Mouse (Mus musculus) gastrocnemius, adult 2 months (tissue): ENCODE data around the gene Cd44. TPM values are rescaled to one million over a fixed set of nuclear protein-coding genes. Genes with fewer than 3 reads are reported as not detected.

Source experiments
- DNase-seq: peaks from one replicate; pipeline ENCODE4 v3.0.0; 2022
- H3K27ac ChIP-seq: fragments of 200-600 bp; 2 replicates; pipeline ENCODE4 v1.8.1; 2022; ENCODE audit warnings: mild to moderate bottlenecking
- H3K4me3 ChIP-seq: fragments of 200-600 bp; 2 replicates; pipeline ENCODE4 v1.8.1; 2022; ENCODE audit warnings: mild to moderate bottlenecking, moderate library complexity
- CTCF ChIP-seq: fragments of 200-600 bp; IDR thresholded peaks from 2 replicates; pipeline ENCODE4 v1.8.1; 2022; ENCODE audit warnings: antibody characterized with exemption, mild to moderate bottlenecking, moderate library complexity
- intact Hi-C: fragments of 180-260 bp; cut with DNase I; formaldehyde crosslinking; loops from one replicate; pipeline ENCODE4 v1.15.1; 2025
- total RNA-seq, 2 experiments: library from RNA; stranded (reverse); gene quantifications; 2 replicates each; pipeline ENCODE4 v1.2.3; 2021

Gene Cd44
- total RNA-seq, 2 experiments from 2014 or later, result 4.1 to 6.1 TPM

GRCm38 (mm10) chr2:102820225-102820711 lies 81.2 kb downstream of the Cd44 start:
- Histone ChIP-seq H3K27ac (peak overlapping the region; percentile 46; the same call in 1 of the 2 replicates), H3K4me3 (no peak overlapping the region)
- no peak for TF ChIP-seq CTCF
- peak; percentile 53 for DNase-seq
- intact Hi-C loops, result no loop called here

GRCm38 (mm10) chr2:102815289-102815809 lies 86.1 kb downstream of the Cd44 start:
- TF ChIP-seq CTCF, result no peak
- Histone ChIP-seq H3K4me3 (no peak overlapping the region), H3K27ac (no peak overlapping the region)
- intact Hi-C loops, result no loop called here
- no peak for DNase-seq

- TF ChIP-seq CTCF, result no peak
- Histone ChIP-seq H3K27ac (no peak overlapping the region), H3K4me3 (no peak overlapping the region)
- DNase-seq, result no peak
- intact Hi-C loops, result no loop called here
Observed at GRCm38 (mm10) chr2:102812756-102813155, 88.7 kb downstream of the Cd44 start.

- Histone ChIP-seq H3K27ac (no peak overlapping the region), H3K4me3 (no peak overlapping the region)
- intact Hi-C loops, result loop anchor here (10.0 kb wide), 1 partner anchor 535 kb away; no protein-coding TSS in a partner anchor
- DNase-seq, result no peak
- TF ChIP-seq CTCF, result no peak
Observed at GRCm38 (mm10) chr2:102809436-102809835, 92.0 kb downstream of the Cd44 start.

- no peak for TF ChIP-seq CTCF
- Histone ChIP-seq H3K27ac (no peak overlapping the region), H3K4me3 (no peak overlapping the region)
- DNase-seq, result no peak
- intact Hi-C loops, result loop anchor here (10.0 kb wide), 1 partner anchor 537 kb away; no protein-coding TSS in a partner anchor
Observed at GRCm38 (mm10) chr2:102807633-102808032, 93.8 kb downstream of the Cd44 start.

- no peak for TF ChIP-seq CTCF
- no peak overlapping the region for H3K4me3 ChIP-seq
- intact Hi-C loops, result loop anchor here (2.0 to 10.0 kb wide), 2 partner anchors 213 to 539 kb away; no protein-coding TSS in a partner anchor
- H3K27ac ChIP-seq, result no peak overlapping the region
- no peak for DNase-seq
Observed at GRCm38 (mm10) chr2:102805761-102806496, 95.5 kb downstream of the Cd44 start.

- no peak for DNase-seq
- intact Hi-C loops, result loop anchor here (2.0 to 10.0 kb wide), 2 partner anchors 214 to 540 kb away; no protein-coding TSS in a partner anchor
- no peak for TF ChIP-seq CTCF
Observed at GRCm38 (mm10) chr2:102805283-102805682, 96.2 kb downstream of the Cd44 start.

GRCm38 (mm10) chr2:102804109-102804508 lies 97.4 kb downstream of the Cd44 start:
- H3K4me3 ChIP-seq, result no peak overlapping the region
- TF ChIP-seq CTCF, result peak; percentile 74
- DNase-seq, result no peak
- intact Hi-C loops, result loop anchor here (2.0 to 10.0 kb wide), 3 partner anchors 122 to 541 kb away; no protein-coding TSS in a partner anchor
- H3K27ac ChIP-seq, result no peak overlapping the region; the same call in 1 of the 2 replicates

More at GRCm38 (mm10) chr2:102805283-102805682, 96.2 kb downstream of the Cd44 start:
- Histone ChIP-seq H3K27ac (no peak overlapping the region), H3K4me3 (no peak overlapping the region)

- intact Hi-C loops, result loop anchor here (5.0 to 10.0 kb wide), 2 partner anchors 120 to 543 kb away; no protein-coding TSS in a partner anchor
- DNase-seq, result no peak
- Histone ChIP-seq H3K4me3 (no peak overlapping the region), H3K27ac (no peak overlapping the region)
- no peak for TF ChIP-seq CTCF
Observed at GRCm38 (mm10) chr2:102801899-102802298, 99.6 kb downstream of the Cd44 start.

GRCm38 (mm10) chr2:102798149-102798548 lies 103.3 kb downstream of the Cd44 start:
- no peak for TF ChIP-seq CTCF
- Histone ChIP-seq H3K4me3 (no peak overlapping the region), H3K27ac (no peak overlapping the region)
- intact Hi-C loops, result loop anchor here (10.0 kb wide), 1 partner anchor 53 kb away; no protein-coding TSS in a partner anchor
- DNase-seq, result no peak

- DNase-seq, result no peak
- intact Hi-C loops, result loop anchor here (10.0 kb wide), 1 partner anchor 50 kb away; no protein-coding TSS in a partner anchor
- no peak for TF ChIP-seq CTCF
Observed at GRCm38 (mm10) chr2:102795034-102795433, 106.4 kb downstream of the Cd44 start.

GRCm38 (mm10) chr2:102792804-102793203 lies 108.7 kb downstream of the Cd44 start:
- no peak for DNase-seq
- Histone ChIP-seq H3K4me3 (no peak overlapping the region), H3K27ac (no peak overlapping the region)
- intact Hi-C loops, result loop anchor here (10.0 kb wide), 1 partner anchor 48 kb away; no protein-coding TSS in a partner anchor
- no peak for TF ChIP-seq CTCF

More at GRCm38 (mm10) chr2:102795034-102795433, 106.4 kb downstream of the Cd44 start:
- Histone ChIP-seq H3K27ac (no peak overlapping the region), H3K4me3 (no peak overlapping the region)

- no peak overlapping the region for H3K4me3 ChIP-seq
- no peak overlapping the region for H3K27ac ChIP-seq
- intact Hi-C loops, result loop anchor here (10.0 kb wide), 1 partner anchor 47 kb away; no protein-coding TSS in a partner anchor
- no peak for DNase-seq
- no peak for TF ChIP-seq CTCF
Observed at GRCm38 (mm10) chr2:102791641-102792040, 109.8 kb downstream of the Cd44 start.
